Mouse (Mus musculus): ENCODE results near the gene Rnf141. TPM values are rescaled to one million over a fixed set of nuclear protein-coding genes. Genes with fewer than 3 reads are reported as not detected.

Gene Rnf141
- polyA plus RNA-seq, 1 experiment = 67.0 TPM

DNA sequence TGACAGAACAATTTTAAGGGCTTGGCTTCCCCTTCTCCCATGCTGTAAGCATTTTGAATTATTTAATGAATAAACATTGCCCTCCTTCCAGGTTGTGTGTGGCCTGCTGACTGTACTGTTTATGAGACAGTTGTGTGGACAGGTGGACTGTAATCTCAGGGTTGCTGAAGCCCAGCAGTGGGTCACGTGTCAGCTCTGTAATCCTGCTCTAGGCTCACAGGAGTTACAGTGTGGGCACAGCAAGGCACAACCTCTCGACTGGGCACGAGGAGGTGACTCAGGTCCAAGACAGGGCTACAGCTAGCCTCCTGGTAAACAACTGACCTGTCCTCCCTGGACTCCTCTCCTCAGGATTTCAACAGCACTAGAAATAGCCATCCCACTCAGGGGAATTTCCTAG, 71.9 kb downstream of the Rnf141 start:
- DNase-seq (ENCODE audit: extremely low spot score in 1 of 2, low spot score in 1 of 2) = no peak

DNA sequence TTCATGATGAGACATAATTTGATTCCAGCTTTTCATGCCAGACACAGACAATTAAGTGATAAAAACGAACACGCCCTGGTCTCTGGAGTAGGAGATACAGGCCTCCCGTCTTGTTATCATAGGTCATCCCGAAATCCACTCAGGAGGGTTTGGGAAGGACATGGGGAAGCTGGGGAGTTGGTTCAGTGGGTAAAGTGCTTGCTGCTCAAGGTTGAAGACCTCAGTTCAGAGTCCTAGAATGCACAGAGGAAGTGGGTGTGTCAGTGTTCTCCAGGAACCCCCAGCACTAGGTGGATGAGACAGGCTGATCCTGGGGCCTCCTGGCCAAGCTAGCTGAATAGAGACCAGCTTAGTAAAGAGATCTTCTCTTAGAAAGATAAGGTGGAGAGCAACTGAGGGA, 73.3 kb downstream of the Rnf141 start:
- DNase-seq (ENCODE audit: extremely low spot score in 1 of 2, low spot score in 1 of 2) = no peak

DNA sequence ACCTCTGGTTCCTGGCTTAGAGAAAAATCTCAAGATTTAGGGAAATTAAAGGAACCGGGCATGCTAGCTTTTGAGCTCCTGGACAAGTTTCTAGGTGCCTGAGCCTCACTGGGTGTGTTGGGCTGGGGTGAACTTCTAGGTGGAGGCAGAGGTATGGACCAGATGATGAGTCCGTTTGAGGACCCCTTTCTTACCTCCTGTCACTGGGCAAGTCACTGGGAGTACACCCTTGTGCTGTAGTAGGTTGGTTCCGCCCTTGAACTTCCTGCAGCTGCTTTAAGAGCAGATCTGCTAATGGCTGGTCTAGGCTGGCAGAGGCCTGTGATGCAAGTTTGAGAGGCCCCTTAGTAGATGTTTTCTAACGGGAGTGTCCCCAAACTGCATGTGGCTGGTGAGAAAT, 75.2 kb downstream of the Rnf141 start:
- DNase-seq (ENCODE audit: extremely low spot score in 1 of 2, low spot score in 1 of 2) = peak in 1 of 2 experiments; percentile 37

DNA sequence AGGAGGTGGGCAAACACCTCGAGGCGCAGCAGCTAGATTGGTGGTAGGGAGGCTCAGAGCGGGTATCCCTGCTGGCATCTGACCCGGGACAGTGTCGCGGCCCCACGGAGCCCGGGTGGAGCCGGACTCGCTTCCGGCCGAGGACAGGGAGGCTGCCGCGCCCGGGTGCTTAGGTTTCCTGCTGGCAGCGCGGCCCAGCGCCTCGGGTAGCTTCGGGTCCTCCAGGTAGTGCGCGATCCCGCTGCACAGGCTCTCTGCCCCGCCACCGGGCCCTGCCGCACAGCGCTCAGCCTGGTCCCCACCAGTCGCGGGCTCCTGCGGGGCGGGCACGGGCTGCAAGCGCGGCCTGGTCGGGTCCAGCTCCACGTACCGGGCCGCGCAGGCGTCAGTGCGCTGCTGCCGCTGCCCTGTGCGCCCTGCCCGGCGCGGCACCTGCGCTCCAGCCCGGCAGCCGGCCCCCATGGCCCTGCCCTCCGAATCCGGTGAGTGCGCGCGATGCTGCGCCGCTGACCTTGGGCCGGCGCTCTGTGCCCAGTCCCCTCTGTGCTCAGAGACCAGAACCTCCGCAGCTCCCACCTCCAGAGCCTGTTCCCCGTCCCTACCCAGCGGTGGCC, 75.7 kb downstream of the Rnf141 start:
- peak in 1 of 2 experiments; percentile 52 for DNase-seq (ENCODE audit: extremely low spot score in 1 of 2, low spot score in 1 of 2)

DNA sequence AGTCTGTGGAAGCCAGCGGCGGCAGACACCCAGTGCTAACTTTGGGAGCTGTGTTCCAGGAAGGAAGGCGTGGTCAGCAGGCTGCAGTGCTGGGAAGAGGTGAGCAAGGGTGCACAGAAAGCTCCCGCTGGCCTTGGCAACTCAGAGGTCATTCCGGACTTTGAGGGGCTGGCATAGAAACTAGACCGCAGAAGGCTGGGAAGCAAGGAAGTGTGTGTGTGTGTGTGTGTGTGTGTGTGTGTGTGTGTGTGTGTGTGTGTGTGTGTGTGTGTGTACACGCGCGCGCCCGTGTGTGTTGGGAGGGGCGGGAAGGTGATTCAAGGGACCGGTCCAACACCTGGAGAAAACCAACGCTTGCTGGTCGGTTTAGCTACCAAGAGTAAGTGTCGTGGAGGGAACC, 76.3 kb downstream of the Rnf141 start, which contains the start of gene Ampd3:
Gene Ampd3, plus strand, starts transcription at position 206 of the 400 bp plus-strand sequence.
- no peak for DNase-seq (ENCODE audit: extremely low spot score in 1 of 2, low spot score in 1 of 2)

DNA sequence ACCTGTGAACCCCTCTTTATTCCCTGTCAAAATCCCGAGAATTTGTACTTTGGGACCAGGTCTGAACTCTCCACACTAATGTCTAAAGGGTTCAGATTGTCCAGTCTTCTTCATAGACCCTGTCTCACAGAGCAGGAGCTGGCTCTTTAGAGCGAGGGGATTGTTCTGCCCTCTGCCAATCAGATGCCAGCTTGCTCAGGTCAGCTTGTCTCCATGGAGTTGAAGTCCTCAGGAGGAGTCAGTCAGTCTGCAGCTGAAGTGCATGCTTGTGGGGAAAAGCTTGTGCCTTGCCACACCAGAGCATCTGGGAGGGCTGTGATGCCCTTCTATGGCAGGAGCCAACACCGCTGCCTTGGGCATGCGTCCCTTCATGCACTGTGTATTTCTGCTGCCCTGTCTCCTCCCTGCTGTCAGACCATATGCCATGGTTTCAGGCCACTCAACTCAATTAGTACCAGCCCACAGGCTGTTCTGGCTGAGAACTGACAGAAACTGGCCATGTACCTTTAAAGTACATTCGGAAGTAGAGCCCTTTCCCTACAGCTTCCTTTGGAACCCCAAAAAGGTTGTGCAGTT, 81.6 kb downstream of the Rnf141 start:
- no peak for DNase-seq (ENCODE audit: extremely low spot score in 1 of 2, low spot score in 1 of 2)

DNA sequence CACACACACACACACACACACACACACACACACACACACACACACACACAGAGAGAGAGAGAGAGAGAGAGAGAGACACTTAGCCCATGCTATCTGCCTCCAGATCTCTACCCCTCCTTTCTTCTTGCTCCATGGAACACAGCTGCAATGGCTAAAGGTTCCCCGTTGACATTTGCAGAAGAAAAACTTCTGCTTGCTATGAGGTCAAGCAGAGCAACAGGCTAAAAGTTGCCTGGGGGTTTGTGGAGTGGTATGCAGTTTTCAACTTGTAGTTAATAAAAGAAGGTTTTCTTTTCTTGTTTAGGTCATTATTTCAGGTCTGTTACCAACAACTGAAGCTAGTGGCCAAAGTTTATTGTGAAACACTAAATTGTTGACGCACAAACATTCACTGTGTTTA, 87.8 kb downstream of the Rnf141 start:
- no peak for DNase-seq (ENCODE audit: extremely low spot score in 1 of 2, low spot score in 1 of 2)

DNA sequence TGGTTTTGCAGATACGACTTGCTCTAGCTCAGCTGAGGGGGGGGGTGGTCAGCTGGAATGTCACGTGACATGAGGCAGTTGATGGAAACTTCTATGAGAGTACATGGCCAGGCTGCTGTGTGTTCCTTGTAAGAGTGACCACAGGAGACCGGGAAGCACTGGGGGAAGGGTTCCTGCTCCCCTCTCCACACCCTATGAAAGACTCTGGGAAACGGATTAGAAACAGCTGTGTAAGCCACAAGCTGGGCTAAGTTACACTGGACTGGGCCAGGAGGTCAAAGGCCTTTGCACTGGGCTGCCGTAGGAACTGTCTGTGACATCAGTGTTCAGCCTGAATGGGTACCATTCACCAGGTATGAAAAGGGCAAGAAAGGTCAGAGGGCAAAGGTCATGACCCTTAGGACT, 90.3 kb downstream of the Rnf141 start:
- DNase-seq (ENCODE audit: extremely low spot score in 1 of 2, low spot score in 1 of 2) = no peak

DNA sequence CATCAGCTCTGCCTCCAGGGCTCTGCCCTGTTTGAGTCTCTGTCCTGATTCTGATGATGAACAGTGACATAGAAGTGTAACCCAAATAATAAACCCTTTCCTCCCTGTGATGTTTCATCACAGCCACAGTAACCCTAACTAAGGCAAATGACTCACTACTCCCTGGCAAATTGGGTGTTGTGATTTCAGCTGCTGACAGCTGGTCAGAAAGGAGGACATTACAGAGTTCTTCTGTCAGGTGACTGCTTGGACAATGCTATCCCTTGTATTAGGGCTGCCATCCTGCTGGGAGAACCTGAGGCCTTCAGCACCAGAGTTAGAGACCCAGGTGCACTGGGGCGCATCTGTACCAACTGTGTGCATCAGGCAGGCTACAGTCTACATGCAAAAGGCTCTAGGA, 90.9 kb downstream of the Rnf141 start:
- DNase-seq (ENCODE audit: extremely low spot score in 1 of 2, low spot score in 1 of 2) = no peak

DNA sequence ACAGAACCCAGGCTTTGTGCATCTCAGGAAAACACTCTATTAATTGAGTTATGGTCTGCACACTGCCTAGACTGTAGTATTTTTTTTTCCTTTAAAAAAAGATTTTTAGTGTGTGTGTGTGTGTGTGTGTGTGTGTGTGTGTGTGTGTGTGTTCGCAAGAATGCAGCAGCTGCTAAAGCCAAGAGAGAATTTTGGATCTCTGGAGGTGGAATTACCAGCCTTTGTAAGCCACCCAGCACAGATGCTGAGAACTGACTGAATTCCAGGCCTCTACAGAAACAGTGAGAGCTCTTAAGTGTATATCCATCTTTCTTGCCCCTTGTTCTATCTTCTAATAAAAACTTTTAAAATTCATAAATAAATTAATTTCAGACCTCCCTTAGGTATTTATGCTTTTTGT, 92.6 kb downstream of the Rnf141 start:
- peak in 1 of 2 experiments; percentile 41 for DNase-seq (ENCODE audit: extremely low spot score in 1 of 2, low spot score in 1 of 2)

DNA sequence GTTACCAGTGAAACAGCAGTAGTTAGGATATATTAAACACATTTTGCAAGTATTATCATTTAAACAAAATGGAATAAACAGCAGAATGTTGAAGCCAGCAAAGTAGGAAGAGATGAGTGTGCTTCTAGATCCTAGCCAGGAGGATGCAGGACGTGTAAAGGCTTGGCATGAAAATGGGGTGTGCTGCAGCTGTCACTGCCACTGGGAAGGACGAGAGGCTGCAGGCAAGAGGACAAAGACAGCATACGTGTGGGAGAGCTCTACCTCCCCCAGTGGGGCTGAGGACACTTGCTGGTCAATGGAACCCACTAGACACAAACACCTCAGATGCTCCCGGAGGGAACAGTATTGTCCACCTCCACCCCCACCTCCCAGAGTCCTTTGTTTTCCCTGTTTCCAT, 93.4 kb downstream of the Rnf141 start:
- no peak for DNase-seq (ENCODE audit: extremely low spot score in 1 of 2, low spot score in 1 of 2)

Other genes starting within 250 kb of the Rnf141 start
- 35.5 and 39.1 TPM in 2 replicates for gene Sbf2, start 229.5 kb downstream of the Rnf141 start, polyA plus RNA-seq (2012; rRNA removed)
- gene Adm, start 216.8 kb downstream of the Rnf141 start, polyA plus RNA-seq (2012; rRNA removed) = 3.2 and 3.3 TPM in 2 replicates
- gene Ampd3, start 76.3 kb downstream of the Rnf141 start, polyA plus RNA-seq (2012; rRNA removed) = 24.9 and 29.1 TPM in 2 replicates
- gene Lyve1, start 18.8 kb upstream of the Rnf141 start, polyA plus RNA-seq (2012; rRNA removed) = 0.38 and 1.1 TPM in 2 replicates
- gene Mrvi1, start 138.0 kb upstream of the Rnf141 start, polyA plus RNA-seq (2012; rRNA removed) = 1.8 and 2.0 TPM in 2 replicates
- 30.4 and 35.5 TPM in 2 replicates for gene Ctr9, start 184.5 kb upstream of the Rnf141 start, polyA plus RNA-seq (2012; rRNA removed)
- gene Eif4g2, start 238.6 kb upstream of the Rnf141 start, polyA plus RNA-seq (2012; rRNA removed) = 272 and 330 TPM in 2 replicates